Mouse (Mus musculus) central nervous system, embryonic 18 days (tissue): ENCODE results near the gene Lnx1. TPM values are rescaled to one million over a fixed set of nuclear protein-coding genes. Genes with fewer than 3 reads are reported as not detected.

Experiments
- polyA plus RNA-seq: library from polyadenylated mRNA; depleted of rRNA; stranded (reverse); fragments of >200 nt; gene quantifications from 2 replicates; pipeline ENCODE4 v1.2.3, GENCODE M21; 2012; rRNA removed

Gene Lnx1
- 16.5 and 19.1 TPM in 2 replicates for polyA plus RNA-seq

DNA sequence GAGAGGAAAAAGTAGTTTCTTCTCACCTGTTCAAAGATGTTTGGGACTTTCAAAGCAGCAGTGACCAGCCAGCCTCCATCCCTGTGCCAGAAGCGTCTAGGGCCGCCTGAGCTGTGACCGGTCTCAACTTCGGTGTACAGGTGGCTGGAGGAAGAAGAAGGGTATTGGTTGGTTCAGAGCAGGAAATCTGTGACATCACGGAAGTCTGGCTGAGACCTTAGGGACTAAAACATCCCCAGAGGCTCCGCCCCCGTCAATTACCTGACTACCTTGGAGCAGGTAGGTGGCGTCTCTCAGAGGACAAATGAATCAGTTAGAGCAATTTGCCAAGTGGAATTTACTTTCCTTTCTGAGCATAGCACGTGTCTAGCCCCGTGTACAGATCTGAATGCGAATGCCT is at the start of gene Lnx1:
Lnx1 (minus strand) TSS at position 147 of the 400 bp plus-strand sequence.

Other genes with a start within 250 kb of the Lnx1 start
- gene Scfd2, start 171.2 kb downstream of the Lnx1 start, polyA plus RNA-seq, result 12.4 and 13.4 TPM in 2 replicates
- 55.0 and 58.8 TPM in 2 replicates for gene Fip1l1, start 167.5 kb downstream of the Lnx1 start, polyA plus RNA-seq